Mouse (Mus musculus) liver, postnatal 0 days (tissue): ENCODE results near the gene Sypl2.

Source experiments
- CTCF ChIP-seq: sonication (generic); IDR thresholded peaks from 2 replicates; pipeline ENCODE4 v1.5.1; 2016; ENCODE audit warnings: antibody characterized with exemption, low read depth
- EP300 ChIP-seq: IDR thresholded peaks from 2 replicates; pipeline ENCODE4 v1.6.1; 2016; ENCODE audit warnings: antibody characterized with exemption, low read depth, mild to moderate bottlenecking

DNA sequence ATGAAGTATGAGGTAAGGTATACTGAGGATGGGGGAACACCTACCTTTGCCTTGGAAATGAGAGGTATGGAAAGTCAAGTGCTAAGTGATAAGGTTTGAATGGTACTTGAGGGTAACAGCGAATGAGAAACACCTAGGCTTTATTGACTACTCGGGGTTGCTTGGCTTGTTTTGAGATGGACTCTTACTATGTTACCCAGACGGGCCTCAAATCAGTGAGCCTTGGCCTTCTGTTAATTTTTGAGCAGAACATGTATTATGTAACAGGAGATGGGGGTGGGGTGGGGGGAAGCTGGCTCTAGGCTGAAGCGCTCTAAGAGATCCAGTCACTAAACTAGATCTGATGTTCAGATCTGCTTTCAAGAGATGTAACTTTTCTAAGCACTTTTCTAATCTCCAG, 5.2 kb upstream of the Sypl2 start:
- TF ChIP-seq EP300 (no peak), CTCF (no peak)
